Mouse (Mus musculus): Measurements from ENCODE around the gene Pigo.

Gene Pigo

DNA sequence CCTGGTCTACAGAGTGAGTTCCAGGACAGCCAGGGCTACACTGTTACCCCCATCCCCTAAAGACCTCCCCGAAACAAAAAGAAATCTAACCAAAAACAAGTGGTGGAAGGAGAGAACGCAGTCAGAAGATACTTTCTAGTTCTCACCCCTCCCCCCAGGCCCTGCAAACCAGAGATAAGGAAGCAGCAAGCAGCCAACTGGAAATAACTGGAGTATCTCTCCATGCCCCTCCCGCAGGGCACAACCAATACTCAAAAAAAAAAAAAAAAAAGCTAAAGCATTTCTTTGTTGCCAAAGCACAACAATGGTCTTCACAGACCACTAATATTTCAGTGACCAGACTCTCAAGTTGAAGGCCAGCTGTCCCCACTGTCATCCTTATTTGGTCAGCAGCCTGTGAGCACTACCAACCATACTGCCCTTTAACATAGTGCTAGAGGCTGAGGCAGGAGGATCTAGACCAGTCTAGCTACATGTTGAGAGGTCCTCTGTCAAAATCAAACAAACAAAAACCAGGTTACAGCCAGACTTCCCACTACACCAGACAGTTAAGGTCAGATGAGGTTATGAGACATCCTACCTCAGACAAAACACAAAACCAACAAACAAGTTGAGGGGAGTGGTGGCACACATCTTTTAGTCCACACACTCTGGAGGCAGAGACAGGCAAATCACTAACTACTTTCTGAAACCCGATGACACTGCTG is 12.4 kb upstream of the Pigo start:
- no peak for DNase-seq (ENCODE audit: low spot score)

DNA sequence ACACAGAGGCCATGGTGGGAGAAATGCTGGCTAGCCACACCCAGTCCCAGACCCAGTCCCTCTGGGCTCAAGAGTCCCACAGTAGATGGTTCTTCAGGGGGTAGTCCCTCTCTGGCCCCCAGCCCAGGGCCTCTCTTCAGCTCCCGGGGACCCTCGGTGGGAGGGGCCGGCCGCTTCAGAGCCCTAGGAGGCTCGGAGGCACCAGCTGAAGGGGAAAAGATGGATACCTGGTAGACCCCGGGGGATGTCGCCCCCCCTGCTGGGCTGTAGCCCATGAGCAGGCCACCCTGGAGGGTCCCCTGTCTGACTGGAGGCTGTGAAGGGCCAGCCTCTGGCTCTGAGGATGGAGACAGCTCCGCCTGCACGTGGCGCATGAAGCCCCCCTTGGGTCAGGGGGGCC is 10.7 kb upstream of the Pigo start:
- no peak for DNase-seq (ENCODE audit: low spot score)

- no peak for DNase-seq (ENCODE audit: low spot score)
Observed at GRCm38 (mm10) chr4:43035851-43036250, 10.2 kb upstream of the Pigo start.

DNA sequence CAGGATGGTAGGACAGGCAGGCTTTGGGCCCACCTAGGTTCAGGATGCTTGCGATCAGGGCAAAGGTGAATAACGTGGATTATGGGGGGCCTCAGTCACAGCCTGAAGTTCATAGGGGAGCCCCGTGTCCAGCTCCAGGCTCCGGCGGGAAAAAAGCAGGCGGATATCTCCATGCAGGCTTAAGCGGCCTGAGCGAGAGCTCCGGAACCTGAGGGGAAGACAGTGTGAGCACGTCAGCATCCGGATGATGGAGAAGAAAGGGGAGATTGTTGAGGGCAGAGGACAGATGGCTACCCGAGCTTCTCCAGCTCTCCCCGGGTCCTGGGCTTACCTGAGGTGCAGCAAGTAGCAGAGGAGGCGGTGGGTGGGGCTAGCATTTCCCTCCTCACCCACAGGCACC is 7.9 kb upstream of the Pigo start:
- DNase-seq (ENCODE audit: low spot score), result no peak

DNA sequence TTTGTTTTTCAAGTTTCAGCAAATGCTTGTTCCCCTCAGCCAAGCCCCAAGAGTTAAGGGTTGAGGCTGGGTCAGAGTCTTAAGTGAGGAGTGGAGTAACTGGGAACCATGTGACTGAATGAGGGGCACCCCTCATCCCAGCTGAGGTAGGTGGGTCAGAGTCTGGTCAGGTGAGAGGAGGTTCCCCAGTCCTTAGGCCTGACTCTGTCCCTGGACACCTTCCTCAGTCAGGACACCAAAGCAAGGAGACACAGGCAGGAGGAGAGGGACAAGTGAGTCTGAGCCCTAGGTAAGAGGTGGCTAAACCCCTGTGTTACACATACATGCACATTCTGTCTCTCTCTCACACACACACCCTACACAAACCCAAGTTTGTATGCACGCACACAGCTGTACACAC is 6.9 kb upstream of the Pigo start:
- DNase-seq (ENCODE audit: low spot score), result no peak

- DNase-seq (ENCODE audit: low spot score), result peak; percentile 95
Observed at GRCm38 (mm10) chr4:43031237-43031995, 5.8 kb upstream of the Pigo start, which contains the start of gene Stoml2. Gene Stoml2, minus strand, starts transcription at chr4:43031710.

DNA sequence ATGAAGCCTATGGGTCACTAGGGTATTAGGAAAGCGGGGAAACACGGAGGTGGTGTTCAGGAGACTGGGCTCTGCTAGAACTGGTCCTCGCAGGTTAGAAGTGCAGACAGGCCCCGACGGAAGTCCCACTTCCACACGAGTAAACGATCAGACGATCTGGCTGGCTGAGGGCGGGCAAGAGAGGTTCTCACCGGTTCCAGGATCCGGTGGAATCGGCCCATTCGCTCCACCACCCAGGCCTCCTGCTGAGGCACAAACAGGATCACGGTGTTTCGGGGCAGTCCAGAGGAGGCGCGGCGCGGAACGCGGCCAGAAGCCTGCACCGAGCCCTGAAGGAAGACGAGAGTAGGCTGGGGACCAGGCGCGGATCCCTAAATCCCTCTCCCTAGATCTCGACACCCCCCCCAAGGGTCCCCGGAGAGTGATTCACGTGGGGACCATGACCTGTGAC is 5.2 kb upstream of the Pigo start:
- no peak for DNase-seq (ENCODE audit: low spot score)

GRCm38 (mm10) chr4:43030352-43030751 is 4.7 kb upstream of the Pigo start:
- DNase-seq (ENCODE audit: low spot score), result no peak

DNA sequence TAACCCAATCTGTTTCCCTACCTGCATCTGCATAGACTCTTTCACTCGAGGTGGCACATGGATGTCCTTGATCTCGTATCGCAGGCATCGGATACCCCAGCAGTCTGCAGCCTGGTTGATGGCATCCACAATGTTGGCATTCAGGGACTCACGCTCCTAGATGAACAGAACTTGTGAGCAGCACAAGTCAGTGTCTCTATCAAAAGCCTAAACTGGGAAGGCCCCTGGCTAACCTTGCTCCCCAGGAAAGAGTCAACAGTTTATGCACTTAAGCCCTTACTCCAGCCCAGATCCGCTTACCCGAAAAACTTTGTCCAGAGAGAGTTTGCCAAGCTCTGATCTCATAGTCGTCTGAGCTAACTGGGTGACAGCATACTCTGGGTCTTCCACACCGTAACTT is 4.1 kb upstream of the Pigo start:
- DNase-seq (ENCODE audit: low spot score), result no peak

GRCm38 (mm10) chr4:43029121-43029520 is 3.5 kb upstream of the Pigo start:
- DNase-seq (ENCODE audit: low spot score), result no peak

GRCm38 (mm10) chr4:43024673-43025072 is 946 bp downstream of the Pigo start:
- no peak for DNase-seq (ENCODE audit: low spot score)

- DNase-seq (ENCODE audit: low spot score), result no peak
Observed at GRCm38 (mm10) chr4:43021341-43021740, 4.3 kb downstream of the Pigo start.

DNA sequence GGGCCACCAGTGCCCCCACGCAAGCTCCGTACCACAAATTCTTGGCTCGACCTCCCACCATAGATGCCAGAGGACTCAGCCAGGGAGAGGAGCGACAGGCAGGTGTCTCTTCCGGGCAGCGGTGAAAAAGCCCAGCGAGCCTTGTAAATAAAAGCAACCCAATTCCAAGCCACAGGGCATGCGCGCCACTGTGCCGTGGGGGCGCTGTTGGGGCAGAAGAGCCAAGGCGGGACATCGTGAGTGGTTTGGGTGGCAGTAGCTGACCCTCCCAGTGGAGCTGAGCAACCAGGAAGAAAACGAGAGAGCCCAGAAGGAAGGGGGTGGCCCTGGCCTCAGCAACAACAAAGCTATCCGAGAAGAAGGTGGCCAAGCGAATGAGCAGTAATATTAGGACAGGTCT is 4.7 kb downstream of the Pigo start:
- no peak for DNase-seq (ENCODE audit: low spot score)

- DNase-seq (ENCODE audit: low spot score), result no peak
Observed at GRCm38 (mm10) chr4:43019641-43020465, 5.8 kb downstream of the Pigo start.

DNA sequence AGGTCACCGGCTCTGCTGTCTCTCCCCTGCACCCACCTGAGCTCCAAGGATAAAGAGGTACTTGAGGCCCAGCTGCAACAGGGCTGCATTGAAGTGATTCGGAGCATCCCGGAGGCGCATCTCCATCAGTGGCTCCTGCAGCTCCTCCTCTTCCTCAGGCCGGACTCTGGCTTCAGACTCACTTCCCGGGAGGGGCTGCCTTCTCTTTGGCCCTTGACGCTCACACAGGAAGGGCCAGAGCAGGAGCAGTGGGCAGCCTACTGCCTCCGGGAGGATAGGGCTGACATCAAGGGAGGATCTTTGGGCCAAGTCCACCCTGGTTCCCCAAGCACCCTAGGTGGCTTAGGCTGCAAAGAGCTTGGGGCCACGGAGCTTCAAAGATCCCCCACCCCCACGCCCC is 6.4 kb downstream of the Pigo start:
- DNase-seq (ENCODE audit: low spot score), result no peak

DNA sequence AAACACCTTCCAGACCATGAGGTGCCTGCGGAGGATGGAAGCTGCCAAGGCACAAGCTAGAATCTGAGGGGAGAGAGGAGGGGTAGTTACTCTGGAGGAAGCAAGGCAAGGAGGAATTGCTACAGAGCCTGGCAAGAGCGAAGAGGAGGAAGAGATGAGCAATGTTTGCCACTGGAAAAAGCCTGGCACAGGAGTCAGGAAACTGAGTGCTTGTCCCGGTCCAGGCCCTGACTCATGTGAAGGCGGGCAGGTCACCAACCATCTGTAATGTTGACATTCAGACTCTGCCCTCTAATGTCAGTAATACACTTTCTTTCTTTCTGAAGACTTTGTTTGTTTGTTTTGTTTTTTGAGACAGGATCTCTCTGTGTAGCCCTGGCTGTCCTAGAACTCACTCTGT is 7.5 kb downstream of the Pigo start:
- no peak for DNase-seq (ENCODE audit: low spot score)

GRCm38 (mm10) chr4:43012091-43012490 is 13.5 kb downstream of the Pigo start:
- DNase-seq (ENCODE audit: low spot score), result no peak

GRCm38 (mm10) chr4:43010161-43011038 is 15.2 kb downstream of the Pigo start, which contains the start of gene Fancg:
Gene Fancg, minus strand, starts transcription at chr4:43010506.
- peak; percentile 83 for DNase-seq (ENCODE audit: low spot score)

GRCm38 (mm10) chr4:43005765-43006164 is 19.9 kb downstream of the Pigo start:
- DNase-seq (ENCODE audit: low spot score), result no peak

GRCm38 (mm10) chr4:43004951-43005350 is 20.7 kb downstream of the Pigo start:
- no peak for DNase-seq (ENCODE audit: low spot score)

- DNase-seq (ENCODE audit: low spot score), result no peak
Observed at GRCm38 (mm10) chr4:43002756-43003439, 22.7 kb downstream of the Pigo start.
